Mouse (Mus musculus) spleen, adult 18-20 months (tissue): ENCODE data around the gene Cdk2ap2.
"Not testable (repeated sequence)": the region's sequence is repeated elsewhere in the genome, so short reads cannot be mapped to it uniquely, and the experiment has no call there.

Experiments used
- DNase-seq, 2 experiments: peaks; one replicate each; pipeline ENCODE4 v3.0.0; 2022; ENCODE audit warnings: mixed read lengths in 2 of 2

Gene Cdk2ap2

DNA sequence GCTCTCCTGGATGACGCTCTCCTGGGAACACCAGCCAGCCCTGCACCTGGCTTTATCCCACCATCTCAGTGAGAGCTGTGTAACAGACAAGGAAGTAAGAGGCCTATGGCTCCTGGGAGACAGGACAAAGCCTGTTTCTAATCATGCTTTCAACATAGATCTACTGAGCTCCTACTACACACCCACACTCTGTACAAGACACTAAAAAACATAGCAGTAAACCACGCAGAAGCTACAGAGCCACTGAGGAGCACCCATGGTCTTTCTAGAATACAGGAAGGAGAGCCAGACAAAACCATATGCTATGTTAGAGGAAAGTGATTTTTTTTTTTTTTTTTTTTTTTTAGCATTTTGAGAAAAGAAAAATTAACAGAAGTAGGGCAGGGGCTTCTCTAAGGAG lies 21.4 kb downstream of the Cdk2ap2 start:
- DNase-seq = no peak

DNA sequence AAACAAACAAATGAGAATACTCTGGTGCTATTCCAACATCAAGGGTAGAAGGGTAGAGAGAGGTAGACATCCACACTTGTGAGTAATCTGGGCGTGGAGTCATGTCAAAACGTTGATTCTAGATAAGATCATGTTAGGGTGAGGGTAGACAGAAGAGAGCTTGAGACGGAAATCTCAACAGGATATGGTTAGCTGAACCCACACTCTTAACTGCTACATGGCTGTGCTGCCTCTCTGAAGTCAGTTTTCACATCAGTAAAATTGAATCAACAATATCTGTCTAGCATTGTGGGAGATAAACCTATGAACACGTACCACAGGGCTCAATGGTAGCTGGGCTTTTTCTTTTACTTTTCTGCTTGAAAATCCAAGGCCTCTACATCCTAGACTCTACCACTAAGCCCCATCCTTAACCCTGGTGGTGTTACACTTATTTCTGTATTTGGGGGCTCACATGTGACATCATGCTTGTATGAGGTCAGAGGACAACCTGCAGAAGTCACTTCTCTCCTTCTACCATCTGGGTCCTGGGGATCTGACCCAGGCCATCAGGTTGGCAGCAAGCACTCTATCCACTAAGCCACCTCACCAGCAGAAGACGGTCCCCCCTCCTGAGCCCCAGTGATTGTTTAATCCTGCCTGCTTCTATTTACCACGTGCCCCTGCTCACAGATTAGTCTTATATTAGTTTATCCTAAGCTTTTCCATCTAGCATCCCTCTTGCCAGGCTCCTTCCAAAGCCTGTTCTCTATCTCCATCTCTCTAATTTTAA lies 22.9 kb downstream of the Cdk2ap2 start:
- DNase-seq = no peak

DNA sequence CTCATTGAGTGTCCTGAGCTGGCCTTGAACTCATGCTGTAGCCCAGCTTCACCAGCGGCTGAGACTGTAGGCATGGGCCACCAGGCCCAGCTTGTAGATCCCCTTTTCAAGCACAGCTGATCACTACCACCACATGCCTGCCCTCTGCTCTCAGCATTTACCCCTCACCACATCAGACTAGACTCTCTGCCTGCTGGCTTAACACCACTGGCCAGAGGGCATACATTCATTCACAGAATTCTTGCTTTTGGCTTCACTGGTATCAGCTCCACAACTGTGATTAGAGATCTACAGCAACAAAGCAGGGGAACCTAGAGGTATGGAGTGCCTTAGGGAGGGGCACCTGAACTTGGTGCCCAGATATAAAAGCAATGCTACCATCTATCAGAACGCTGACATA lies 23.5 kb downstream of the Cdk2ap2 start:
- no peak for DNase-seq

DNA sequence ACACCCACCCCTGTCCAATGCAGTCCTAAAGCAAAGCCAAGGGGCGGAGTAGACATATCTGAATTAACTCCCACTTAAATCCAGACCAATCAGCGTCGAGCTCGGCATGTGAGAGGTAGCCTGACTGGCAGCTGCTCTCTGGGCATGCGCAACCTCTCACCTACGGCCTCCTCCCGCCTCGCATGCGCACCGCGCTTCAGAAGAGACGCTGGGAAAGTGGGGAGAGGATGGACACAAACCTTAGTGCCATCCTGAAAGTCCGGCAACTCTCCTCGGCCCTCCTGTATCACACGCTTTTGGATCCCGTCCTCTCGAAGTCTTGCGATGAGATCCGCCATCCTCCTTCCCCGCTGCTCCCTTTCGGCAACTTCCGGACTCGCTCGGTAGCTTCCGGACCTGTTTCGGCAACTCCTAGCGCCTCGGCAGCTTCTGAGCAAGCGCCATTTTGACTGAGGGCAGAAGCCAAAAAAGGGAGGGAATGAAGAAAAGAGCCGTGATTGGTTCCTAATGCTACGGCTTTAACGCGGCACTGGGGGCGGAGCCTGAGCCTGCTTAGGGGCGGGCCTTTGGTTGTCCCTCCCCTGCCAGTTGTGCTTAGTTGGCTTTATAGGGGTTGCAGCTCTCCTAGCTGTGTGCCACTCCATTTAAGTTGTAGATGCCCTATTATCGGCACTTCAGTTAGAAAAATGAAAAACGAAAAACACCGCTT lies 24.3 kb downstream of the Cdk2ap2 start:
- DNase-seq = peak; percentile 96 to 98

DNA sequence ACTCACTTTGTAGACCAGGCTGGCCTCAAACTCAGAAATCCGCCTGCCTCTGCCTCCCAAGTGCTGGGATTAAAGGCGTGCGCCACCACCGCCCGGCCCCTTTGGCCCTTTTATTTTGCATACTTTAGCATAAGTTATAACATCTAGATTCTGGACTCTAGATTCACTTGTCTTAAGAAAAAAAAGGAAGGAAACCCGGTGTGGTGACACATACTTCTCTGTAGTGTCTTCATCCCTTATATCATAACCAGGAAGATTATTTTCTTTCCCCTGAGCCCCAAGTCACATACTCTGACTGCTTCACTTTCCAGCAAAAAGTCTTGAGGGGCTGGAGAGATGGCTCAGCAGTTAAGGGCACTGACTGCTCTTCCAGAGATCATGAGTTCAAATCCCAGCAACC lies 24.9 kb downstream of the Cdk2ap2 start:
- DNase-seq = not testable (repeated sequence)

DNA sequence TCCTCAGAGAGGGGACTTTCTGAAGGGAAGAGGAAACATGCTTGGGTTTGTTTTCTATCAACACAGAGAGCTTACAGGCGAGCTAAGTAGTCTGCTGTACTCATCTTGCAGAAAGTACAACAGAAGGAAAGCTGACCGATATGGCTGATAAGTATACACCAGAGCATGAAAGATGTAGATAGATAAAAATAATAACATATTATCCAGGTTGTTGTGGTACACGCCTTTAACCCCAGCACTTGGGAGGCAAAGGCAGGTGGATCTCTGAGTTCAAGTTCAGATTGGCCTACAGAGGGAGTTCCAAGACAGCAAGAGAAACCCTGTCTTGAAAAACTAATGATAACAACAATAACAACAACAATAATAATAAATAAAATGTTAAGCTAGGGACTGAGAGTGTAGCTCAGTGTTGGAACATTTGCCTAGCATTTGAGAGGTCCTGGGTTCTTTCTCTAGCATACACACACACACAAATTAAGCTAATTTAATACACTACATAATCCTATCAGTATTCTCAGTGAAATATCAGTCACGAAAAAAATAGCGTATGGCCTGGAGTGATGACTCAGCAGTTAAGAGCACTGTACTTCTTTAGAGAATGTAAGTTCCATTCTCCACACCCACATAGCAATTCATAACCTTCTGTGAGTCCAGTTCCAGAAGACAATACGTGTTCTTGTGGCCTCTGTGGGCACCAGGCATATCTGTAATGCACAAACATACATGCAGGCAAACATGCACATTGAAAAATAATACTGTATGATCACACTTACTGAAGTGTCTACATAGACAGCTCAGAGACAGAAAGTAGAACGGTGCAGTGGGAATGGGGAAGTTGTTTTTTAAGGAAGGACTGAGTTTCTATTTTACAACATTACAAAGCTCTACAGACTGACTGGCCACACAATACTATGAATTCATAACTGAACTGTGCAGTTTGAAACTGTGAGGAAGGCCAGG lies 25.7 kb downstream of the Cdk2ap2 start:
- no peak for DNase-seq

DNA sequence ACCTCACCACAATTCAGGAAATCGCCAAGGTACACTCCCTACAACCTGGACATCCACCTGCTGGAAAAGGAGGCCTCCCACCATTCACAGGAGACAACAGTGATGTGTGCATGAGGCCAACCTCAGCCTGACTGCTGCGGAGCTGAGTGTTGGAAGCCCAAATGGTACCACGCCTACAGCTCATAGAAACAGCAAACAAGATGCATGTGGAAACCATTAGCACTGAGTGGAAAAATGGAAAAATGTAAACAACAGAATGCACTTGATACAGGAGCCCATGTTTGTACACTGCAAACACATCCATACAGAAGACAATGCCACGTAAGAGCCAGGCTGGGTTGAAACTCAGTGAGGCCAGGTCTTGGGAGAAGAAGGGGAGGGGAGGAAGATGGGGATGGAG lies 27.4 kb downstream of the Cdk2ap2 start:
- no peak for DNase-seq

DNA sequence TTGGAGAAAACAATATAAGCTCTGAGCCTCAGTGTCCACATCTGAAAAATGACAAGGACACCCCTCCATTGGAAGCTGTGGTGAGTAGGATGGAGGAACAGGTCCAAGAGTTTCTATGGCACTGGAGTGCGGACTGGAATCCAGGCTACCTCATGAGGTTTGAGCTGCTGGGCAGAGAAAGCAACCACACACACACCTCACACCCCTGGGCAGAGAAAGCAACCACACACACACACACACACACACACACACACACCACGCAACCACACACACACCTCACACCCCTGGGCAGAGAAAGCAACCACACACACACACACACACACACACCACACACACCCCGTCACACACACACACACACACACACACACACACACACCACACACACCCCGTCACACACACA lies 28.3 kb downstream of the Cdk2ap2 start:
- not testable (repeated sequence) for DNase-seq

DNA sequence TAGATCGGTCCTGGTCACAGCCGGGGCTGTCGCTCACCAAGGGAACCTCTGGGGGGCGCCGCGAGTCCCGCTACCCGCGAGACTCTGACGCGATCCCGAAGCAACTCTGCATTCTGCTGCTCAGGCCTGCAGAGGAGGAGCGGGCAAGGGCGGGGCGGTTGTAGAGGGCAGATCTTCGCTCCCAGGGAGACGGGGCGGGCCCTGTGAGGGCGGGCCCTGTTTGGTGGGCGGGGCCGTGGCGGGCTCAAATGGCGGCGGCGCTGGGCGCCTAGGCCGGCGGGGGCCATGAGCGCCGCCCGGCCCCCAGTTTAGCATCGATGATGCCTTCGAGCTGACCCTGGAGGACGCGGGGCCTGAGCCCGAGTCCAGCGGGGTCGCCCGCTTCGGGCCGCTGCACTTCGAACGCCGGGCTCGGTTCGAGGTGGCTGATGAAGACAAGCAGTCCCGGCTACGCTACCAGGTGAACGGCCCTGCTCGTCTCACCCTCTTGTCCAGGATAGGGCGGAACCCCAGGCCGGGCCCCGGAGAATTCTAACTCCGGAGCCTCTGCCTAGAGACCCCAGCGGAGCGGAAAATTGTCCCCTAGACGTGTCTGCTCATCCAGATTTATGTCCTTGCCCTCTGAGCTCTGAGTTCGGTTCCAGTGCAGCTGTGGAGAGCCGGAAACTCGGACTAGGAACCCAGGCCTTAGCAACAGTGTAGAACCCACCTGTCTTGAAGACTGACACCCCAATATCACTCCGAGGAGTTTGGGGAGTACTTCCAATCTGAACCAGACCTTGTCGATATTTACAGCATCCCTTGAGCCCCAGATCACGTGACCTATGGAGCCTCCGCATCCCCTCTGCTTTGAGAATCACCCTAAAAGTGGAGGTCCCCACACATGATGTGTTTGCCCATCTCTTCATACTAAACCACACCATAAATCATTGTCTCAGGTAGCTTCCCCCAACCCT lies 29.0 kb downstream of the Cdk2ap2 start, which contains the start of gene Aip:
Aip (minus strand) TSS at position 118 of the 956 bp plus-strand sequence.
- peak; percentile 98 to 99 for DNase-seq

DNA sequence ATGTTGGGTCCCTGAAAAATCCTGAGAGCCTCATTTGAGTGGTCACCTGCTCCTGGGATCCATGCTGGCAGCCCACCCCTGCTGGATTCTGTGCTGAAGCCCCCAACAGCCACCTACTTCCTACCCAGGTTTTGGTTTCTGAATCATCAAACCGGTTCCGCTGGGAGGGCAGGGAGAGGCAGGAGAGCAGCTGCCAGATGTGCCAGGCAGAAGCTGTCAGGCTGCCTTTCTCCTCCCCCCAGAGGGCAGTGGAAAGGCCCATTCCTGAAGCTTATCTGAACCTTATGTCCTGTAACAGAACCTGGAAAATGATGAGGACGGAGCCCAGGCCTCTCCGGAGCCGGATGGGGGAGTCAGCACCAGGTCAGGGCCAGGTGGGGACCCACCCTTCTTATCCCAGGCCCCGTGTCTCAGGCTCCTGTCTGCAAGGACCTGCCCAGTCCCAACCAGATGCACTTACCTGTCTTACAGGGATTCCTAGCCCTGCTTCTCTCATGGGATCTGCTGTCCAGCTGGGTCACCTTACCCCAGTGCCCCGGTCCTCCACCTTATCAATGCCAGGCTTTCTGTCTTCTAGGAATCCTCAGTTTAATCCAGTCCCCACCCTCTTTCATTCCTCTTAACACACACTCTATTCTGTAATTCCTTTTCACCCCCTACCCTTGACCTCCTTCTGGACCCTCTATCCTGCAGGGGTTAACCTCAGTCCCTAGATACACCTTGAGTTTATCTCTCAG lies 29.9 kb downstream of the Cdk2ap2 start:
- no peak for DNase-seq

DNA sequence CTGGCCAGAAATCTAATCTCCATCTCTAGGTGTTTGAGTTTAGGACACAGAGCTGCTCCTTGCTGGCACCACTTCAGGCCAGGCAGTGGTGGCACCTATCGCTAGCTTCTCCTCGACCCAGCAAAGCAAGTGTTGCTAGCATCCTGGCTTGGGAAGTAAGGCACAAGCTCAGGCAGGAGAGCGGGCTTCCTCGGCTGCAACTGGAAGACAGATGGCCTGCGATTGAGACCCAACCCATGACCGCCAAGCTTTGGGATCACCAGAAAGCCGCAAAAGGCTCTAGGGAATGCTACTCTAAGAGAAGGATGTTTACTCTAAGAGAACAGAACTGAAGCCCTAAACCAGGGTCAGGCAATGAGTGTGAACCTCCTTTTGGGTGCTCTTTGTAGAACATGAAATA lies 32.5 kb downstream of the Cdk2ap2 start:
- DNase-seq = no peak

DNA sequence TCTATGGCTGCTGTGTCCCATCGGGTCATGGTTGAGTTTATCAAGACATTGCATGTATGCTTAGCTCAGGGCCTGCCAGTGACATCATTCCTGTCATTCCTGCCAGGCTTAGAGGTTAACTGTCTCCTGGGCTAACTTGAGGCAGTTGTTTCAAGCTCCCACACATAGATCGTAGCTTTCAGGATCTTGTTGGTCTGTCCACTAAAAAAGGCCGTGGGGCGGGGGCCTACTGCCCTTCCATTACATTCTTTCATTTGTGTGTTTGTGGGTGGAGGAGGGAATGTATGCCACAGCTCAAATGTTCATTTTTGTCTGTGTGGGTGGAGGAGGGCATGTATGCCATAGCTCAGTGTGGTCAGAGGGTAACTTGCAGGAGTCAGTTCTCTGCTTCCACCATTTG lies 33.1 kb downstream of the Cdk2ap2 start:
- DNase-seq = no peak

DNA sequence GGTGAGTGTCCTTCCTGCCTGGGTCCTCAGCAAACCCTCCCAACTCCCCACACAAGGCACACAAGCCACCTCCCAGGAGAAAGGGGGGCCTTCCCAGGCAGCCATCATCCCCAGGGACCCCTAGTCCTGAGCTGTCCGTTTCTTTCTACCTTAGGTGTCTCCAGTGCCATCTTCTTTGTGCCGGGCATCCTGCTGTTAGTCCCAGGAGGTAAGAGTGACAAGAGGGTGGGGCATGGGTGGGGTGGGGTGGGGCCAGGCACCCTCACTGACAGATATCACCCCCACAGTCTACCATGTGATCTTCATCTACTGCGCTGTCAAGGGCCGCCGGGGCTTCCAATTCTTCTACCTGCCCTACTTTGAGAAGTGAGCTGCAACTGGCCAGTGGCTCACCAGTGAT lies 34.1 kb downstream of the Cdk2ap2 start:
- no peak for DNase-seq

DNA sequence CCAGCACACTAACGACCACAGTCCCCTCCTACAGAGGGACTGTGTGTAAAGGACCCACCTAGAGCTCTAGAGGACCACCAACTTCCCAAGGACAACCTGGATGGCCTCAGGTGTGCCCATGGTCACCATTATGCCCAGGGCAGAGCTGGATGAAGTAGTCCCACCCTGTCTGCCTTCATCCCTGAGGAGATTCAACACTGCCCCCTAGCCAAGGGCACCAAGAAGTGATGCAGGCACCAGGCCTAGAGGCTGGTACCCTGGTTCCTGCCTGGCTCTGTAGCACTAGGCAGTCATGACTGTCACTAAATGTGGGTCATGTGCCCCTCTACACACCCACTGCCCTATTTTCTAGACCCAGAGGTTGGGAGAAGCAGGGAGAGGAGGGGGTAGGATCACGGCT lies 34.8 kb downstream of the Cdk2ap2 start:
- no peak for DNase-seq

DNA sequence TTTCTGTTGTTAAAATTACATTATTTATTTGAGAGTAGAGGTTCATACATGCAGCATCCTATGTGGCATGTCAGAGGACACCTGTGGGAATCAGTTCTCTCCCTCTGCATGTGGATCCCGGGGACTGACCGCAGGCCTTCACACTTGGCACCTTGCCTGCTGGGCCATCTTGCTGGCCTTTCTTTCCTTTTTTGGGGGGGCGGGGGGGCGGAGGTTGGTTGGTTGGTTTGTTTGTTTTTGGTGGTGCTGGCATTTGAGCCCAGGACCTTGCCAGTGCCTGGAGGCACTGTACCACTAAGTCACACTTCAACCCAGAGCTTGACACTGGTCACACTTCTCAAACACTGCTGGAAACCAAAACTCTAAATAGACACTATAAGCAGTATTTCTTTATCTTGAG lies 37.4 kb downstream of the Cdk2ap2 start:
- no peak for DNase-seq

DNA sequence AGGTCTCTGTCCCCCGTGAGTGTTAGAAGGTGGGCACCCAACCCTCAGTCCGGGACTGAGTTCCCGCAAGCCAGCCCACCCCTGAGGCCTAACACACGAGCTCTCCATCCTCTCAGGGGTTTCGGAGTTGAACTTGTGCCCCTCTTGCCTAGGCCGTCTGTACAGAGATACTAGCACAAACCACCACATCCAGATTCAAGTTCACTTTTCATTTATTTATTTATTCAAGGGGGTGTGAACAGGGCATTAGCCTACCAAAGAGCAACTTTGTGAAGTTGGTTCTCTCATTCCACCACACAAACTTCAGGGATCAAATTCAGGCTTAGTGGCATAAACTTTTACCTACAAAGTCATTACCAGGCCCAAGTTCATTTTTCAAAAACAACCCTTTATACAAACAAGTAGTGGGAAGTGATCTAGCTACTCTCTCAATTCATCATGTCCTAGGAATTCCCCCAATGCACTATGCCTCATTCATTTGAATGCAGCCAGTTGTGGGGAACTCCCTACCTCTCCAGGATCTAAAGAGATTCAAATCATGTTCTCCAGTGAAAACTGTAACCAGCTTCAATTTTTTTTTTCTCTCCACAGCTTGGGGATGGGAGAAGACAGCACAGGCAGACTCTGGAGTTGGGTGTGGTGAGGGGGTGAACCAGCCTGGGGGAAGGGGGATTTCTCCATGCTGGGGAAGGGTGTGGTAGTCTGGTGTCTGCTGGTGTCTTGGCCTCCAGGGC lies 38.4 kb downstream of the Cdk2ap2 start:
- not testable (repeated sequence) for DNase-seq

DNA sequence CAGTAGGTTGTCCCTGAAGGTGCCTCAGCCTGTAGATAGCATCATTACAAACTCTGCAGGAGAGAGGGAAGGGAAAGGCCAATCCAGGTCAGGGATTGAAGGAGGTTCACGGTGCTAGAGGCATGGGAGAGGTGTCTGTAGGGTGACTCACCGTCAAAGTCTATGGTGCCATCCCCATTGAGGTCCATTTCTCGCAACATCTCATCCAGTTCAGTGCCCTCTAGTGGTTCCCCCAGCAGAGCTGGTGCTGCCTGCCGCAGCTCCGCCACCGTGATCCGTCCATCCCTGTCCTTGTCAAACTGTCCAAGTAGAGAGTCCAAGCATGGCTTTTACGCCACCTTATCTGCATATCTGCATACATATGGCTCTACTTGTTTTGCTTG lies 39.0 kb downstream of the Cdk2ap2 start:
- DNase-seq = not testable (repeated sequence)

DNA sequence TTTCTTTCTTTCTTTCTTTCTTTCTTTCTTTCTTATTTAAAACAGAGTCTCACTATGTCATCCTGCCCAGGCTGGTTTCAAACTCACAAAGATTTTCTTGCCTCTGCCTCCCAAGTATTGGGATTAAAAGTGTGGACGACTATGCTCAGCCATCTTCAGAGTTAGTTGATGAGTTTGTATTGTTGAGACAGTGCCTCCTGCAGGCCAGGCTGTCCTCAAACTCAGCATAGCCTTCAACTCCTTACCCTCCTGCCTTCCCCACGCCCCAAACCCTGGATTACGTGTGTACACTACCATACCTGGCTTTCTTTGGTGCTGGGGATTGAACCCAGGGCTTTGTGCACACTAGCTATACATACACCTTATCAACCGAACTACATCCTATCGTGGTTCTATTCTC lies 39.5 kb downstream of the Cdk2ap2 start:
- no peak for DNase-seq

DNA sequence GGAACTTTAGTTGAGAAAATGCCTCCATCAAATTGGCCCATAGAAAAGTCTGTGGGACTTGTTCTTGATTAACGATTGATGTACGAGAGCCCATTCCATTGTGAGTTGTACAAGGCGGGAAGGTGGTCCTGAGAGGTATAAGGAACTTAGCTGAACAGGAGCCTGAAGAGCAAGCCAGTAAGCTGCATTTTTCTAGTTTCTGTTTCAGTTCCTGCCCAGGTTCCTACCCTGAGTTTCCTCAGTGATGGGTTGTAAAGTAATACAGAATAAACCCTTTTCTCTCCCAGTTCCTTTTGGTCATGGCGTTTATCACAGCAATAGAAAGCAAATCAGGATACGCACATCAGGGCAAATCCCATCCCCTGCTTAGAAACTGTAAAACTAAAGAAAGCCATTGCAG lies 40.9 kb downstream of the Cdk2ap2 start:
- no peak for DNase-seq

DNA sequence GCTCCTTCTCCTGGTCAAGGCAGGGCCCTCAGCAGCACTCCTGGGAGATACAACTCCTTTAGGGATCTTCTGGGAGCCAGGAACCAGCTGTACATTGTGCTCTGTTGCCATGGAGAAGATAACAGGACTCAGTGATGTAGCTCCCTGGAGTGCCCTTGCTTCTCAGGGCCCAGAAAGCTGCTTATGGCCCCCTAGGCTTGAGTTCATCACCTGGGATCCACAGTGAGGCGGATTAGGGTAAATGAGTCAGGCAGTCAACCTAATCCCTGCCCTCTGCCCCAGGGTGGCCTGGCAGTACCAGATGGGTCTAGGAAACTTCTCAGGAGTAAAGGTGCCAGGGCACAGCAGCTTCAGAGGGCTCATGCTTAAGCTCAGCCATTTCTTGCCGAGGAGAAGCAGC lies 42.5 kb downstream of the Cdk2ap2 start, which contains the start of gene Gpr152:
Gpr152 (plus strand) TSS at position 342 of the 400 bp plus-strand sequence.
- DNase-seq = no peak
